Mouse (Mus musculus): ENCODE data around the gene Fscn3.
A peak's percentile ranks its signal among the peaks of the same experiment; 100 is the strongest.

Fscn3 gene

GRCm38 (mm10) chr6:28428290-28428689 is 701 bp downstream of the Fscn3 start, which contains the start of gene Gcc1:
Gcc1 (minus strand) TSS chr6:28428390.
- no peak for ATAC-seq (ENCODE audit: low TSS enrichment)

GRCm38 (mm10) chr6:28429870-28430269 is 2.3 kb downstream of the Fscn3 start:
- no peak for ATAC-seq (ENCODE audit: low TSS enrichment)

DNA sequence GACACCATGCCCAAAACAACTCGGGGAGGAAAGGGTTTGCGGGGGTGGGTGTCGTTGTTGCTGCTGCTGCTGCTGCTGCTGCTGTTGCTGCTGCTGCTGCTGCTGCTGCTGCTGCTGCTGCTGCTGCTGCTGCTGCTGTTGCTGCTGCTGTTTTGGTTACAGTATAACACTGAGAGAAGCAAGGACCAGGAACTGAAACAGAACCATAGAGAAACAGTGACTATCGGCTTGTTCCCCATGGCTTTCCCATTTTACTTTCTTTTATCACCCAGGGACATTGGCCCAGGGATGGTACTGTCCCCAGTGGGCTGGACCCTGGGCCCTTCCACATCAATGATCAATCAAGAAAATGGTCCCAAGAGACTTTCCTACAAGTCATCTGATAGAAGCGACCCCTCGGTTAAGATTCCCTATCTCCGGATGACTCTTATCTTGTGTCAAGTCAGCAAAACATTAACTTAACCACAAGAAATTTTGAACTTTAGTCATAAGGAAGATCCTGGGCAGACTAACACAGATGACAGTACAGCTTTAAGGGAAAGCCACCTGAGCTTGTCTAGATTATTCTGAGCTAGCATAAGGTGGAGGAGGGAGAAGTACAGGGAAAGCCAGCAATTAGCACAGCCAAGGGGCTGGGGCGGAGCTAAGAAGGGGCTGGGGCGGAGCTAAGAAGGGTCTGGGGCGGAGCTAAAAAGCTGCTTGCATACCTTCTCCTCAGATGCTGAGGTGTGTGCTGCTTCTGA is 3.4 kb downstream of the Fscn3 start:
- ATAC-seq (ENCODE audit: low TSS enrichment): no peak

DNA sequence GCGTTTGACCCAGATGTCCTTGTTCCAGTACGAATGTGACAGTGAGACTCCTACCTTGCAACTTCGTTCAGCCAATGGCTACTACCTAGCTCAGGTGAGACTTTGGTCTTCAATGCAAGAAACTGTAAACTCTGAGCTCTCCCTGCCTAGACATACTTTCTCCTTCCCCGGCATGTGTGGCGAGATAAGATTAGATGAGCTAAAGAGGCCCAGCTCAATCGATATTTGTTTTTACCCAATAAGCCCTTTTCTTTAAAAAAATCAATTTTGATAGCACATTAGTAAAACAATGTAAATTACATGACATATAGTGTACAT is 3.9 kb downstream of the Fscn3 start:
- no peak for ATAC-seq (ENCODE audit: low TSS enrichment)

- ATAC-seq (ENCODE audit: low TSS enrichment): peak; percentile 57
These were observed 20.3 kb downstream of the Fscn3 start for GRCm38 (mm10) chr6:28447937-28448336.

DNA sequence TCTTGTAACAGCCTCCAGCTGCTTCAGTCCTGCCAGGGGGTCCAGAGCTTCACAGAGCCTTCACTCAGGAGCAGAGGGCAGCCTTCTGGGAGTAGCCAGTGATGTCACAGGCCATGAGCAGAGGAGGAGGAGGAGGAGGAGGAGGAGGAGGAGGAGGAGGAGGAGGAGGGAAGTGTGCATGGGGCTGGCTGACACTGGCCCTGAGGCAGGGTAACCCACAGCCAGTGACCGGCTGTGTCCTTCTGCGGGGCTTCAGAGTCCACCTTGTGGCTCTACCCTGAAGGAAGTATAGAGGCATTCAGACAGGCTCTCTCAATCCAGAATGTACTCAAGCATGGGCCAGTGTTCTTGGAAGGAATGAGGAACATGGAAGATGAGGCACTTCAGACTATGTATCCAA is 21.7 kb downstream of the Fscn3 start, which contains the start of gene Pax4:
Pax4 (minus strand) TSS at position 101 of the 400 bp plus-strand sequence.
- ATAC-seq (ENCODE audit: low TSS enrichment): no peak

DNA sequence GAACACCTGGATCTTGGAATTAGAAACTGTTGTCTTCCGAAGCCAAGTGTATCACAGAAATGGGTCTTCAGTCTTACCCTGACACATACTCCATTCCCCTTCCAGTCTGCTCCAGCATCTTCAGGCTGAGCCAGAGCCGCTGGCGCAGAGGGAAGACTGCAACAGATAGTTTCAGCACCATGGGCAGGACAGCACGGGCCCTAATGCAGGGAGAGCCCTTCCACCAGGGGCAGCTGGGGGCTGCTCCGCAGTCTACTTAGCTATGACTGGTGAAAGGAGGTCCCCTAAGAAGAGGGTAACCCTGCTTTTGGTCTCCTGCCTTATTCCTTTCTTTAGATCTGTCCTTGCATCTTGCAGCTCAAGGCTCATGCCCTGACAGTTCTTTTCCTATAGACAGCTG is 22.9 kb downstream of the Fscn3 start:
- ATAC-seq (ENCODE audit: low TSS enrichment): no peak

DNA sequence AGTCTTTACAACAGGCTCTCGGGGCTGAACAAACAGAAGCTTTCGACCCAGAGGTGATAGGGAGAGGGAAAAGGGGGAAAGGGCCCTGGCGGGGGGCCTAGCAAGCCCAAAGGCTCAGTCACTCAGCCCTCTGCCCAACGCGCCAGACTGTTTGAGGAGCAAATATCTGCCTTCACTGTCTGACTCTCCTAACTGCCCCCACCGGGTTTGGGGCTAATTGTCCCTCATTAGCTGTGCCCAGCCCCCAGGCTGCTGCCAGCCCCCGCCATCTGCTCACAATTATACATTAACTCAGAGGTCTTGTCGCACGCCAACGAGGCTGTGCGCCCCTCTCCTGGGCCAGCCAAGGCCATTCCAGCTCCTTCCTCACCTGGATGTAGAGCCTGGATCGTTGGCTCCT is 23.4 kb downstream of the Fscn3 start:
- no peak for ATAC-seq (ENCODE audit: low TSS enrichment)

- ATAC-seq (ENCODE audit: low TSS enrichment): no peak
These were observed 31.7 kb downstream of the Fscn3 start for GRCm38 (mm10) chr6:28459221-28459668.

- peak; percentile 98 for ATAC-seq (ENCODE audit: low TSS enrichment)
These were observed 32.9 kb downstream of the Fscn3 start for GRCm38 (mm10) chr6:28460534-28460933.

- no peak for ATAC-seq (ENCODE audit: low TSS enrichment)
These were observed 37.0 kb downstream of the Fscn3 start for GRCm38 (mm10) chr6:28464630-28465029.

DNA sequence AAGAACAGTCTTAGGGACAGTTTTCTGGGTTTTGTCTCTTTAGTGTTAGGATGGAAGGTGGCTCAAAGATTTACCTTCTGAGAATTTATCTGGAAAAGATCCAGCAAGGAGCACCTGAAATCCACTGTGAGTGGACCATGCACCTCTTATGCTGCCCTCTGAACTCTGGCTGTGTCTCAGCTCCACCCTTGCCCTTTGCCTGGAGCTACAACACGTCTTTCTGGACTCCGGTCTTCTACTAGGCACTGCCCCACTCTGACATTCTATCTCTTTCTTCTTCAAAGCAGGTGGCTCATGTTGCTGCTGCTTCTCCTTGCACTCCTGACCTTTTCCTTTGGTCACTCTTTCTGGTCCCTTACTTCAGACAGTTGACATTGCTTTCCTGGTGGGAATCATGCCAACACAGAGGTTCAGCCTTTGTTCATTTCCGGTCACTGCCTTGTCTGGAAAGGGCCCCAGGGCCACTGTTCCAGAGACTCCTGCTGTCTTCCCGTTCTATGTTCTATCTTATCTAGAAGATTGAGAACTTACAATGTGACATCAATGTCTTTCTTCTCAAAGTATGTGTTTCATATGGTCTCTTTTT is 42.5 kb downstream of the Fscn3 start:
- ATAC-seq (ENCODE audit: low TSS enrichment): no peak

DNA sequence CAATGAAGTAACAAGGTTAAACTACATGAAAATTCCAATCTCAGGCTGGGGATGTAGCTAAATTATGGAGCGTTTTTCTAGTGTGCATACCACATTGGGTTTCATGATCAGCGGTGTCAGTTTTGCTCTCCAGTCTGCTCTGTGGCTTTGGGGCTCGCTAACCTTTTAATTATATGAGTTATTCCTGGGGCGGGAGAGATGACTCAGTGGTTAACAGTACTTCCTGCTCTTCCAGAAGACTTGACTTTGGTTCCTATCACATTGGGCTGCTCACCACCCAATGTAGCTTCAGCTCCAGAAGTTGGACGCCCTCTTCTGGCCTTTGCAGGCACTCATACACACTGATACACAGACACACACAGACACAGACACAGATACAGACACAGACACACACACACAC is 43.0 kb downstream of the Fscn3 start:
- ATAC-seq (ENCODE audit: low TSS enrichment): no peak

DNA sequence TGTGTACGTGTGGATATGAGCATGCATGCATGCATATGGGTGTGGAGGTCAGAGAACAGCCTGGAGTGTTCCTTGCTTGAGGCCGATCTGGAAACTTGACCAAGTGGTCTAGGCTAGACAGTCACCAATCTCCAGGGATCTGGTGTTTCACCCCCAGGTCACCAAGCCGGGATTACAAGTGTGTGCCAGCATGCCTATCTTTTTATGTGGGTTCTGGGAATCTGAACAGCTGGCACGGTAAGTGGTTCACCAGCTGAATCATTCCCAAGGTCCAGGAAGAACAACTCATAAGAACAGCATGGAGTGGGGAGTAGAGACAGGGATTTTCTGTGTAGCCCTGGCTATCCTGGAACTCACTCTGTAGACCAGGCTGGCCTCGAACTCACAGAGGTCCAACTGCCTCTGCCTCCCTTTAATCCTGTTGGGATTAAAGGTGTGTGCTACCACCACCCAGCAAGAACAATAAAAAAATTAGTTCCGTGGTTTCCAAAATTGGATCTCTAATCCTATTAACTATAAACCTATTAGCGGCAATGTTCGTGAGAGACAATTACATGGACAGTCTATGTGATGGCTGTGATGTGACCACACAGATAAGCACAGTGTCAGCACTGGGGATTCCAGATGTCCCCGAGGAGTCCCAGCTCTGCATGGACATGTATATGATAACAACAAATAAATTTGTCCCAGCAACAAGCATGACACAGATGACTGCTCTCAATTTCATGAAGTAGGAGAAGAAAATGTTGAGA is 43.9 kb downstream of the Fscn3 start:
- ATAC-seq (ENCODE audit: low TSS enrichment): no peak

DNA sequence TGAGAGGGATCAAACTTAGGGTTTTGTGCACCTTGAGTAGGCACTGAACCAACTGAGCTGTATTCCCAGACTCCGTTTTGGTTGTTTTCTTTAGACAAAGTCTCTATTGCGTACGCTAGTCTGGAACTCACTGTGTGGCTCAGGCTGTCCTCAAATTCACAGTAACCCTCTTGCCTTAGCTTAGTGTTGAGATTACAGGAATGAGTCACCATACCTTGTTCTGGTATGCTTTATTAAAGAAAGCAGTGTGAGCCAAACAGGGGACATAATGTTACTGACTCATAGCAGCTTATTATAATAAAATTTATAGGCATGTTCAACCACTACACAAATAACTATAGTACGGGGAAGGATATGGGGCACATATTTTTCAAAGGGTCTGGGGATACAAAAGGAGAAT is 46.6 kb downstream of the Fscn3 start:
- ATAC-seq (ENCODE audit: low TSS enrichment): no peak

DNA sequence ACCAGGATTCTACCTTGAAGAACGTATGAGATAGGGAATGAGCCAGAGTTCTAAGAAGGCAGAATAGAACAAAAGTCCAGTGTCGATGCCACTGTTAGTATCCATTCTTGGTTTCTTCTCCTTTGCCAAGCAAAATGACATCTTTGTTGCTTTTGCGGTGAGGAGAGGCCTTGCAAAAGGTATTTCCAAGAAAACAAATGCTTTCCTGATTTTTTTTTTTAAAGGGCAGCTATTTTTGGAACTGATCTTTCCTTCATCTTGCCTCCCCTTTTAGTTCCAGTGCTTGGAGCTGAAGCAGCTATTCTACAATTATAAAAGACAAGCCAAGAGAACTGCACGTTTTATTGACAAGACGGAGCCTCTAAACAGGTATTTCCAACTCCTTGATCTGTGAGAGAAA is 47.2 kb downstream of the Fscn3 start, which contains the start of gene Snd1:
Snd1 (plus strand) TSS at position 301 of the 400 bp plus-strand sequence.
- no peak for ATAC-seq (ENCODE audit: low TSS enrichment)

DNA sequence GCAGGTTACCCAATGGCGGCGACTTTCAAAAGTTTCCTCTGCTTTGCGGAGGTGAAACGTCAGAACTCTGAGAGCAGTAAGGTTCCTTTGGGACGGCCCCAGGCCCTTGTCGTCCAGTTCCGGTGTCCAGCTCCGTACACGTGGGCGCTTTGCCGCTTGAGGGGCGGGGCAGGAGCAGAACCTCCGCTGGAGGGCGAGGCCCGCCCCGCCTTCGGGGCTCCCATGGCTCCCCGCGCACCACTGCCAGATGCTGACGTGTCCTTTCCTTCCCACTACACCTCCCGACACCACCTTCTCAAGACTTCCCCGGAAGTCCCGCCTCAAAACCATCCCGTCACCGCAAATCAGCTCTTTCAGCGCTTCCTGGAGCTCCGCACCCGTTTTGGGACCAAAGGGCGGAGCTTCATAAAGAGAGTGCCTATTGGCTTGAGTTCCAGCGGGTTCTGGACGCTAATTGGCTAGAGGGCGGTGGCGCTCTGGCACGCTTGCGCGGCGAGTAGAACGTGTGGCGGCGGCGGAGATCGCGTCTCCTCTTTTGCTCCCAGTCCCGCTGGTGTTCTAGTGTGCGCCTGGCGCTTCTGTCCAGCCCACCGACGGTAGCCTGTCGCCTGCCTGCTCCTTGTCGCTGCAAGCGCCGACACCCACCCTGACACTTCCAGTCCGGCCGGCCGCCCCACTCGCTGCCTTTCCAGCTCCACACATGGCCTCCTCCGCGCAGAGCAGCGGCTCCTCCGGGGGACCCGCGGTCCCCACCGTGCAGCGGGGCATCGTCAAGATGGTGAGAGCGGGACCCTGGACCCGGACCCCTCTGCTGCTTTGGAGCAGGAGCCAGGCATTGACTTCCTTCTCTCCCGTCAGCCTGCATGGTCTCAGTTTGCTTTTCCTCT is 52.5 kb downstream of the Fscn3 start:
- peak; percentile 97 for ATAC-seq (ENCODE audit: low TSS enrichment)

DNA sequence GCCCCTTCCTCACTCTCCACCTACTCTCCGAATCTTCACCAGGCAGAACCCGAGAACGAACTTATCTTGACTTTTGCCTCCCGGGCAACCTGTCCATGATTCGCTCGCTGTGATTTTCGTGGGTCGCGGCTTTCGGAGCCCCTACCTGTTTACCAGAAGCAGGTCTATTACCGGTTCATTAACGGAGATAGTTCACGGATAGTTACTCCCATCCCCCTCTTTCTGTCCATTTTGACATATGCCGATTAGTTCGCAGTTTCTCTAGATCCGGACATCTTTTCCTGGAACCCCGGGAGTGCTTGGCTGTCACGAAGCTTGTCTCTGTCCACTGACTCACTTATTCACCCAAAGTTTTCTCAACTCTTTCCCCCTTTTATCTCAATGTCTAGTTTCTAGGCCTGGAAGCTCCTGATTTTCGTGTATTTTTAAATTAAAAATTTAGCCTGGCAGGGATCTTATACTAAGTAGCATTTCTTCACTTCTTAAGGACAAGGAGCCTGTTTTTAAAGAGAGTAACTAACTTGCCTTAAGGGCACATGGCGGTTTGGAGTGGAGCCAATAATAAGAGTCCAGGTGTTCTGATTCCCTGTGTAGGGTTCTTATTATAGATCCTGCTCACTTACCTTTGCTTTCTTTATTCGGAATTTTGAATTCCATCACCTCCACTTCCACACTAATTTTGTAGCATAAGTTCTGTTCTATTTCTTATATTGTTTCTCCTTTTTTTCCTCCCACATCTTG is 53.3 kb downstream of the Fscn3 start:
- no peak for ATAC-seq (ENCODE audit: low TSS enrichment)

GRCm38 (mm10) chr6:28482711-28483315 is 55.2 kb downstream of the Fscn3 start:
- ATAC-seq (ENCODE audit: low TSS enrichment): no peak

DNA sequence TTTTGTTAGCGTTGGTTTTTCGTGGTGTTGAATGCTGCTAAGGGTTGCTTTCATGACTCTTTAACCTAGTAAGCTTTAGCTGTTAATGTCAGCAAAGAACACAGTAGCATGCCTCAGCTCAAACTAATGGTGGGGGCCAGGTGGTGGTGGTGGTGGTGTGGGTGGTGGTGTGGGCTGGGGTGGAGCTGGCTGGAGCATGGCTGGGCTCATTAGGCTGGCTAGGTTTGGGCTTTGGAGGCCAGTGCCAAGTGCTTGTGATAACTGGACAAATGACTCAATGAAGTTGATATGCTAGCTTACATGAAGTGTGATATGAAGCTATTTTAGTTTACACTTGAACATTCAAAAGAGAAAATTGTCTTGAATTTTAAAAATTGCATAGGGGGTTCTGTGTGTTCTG is 58.4 kb downstream of the Fscn3 start:
- no peak for ATAC-seq (ENCODE audit: low TSS enrichment)

- peak; percentile 48 for ATAC-seq (ENCODE audit: low TSS enrichment)
These were observed 58.9 kb downstream of the Fscn3 start for GRCm38 (mm10) chr6:28486471-28486870.
